Mouse (Mus musculus): ENCODE results near the gene Afap1. TPM values are rescaled to one million over a fixed set of nuclear protein-coding genes. Genes with fewer than 3 reads are reported as not detected.

Afap1 gene
- total and polyA plus RNA-seq, 3 experiments, result 0.16 TPM; not detected in 2

GRCm38 (mm10) chr5:35921141-35921540, 28.0 kb downstream of the Afap1 start:
- no peaks in the 10 kb centered on the region for H3K36me3 ChIP-seq (replicated peaks)
- no peak overlapping the region for H3K4me3 ChIP-seq (ENCODE audit: low read depth, low read length)
- H3K27me3 ChIP-seq (ENCODE audit: insufficient read depth, low read length), result no peaks in the 10 kb centered on the region
- H3K9me3 ChIP-seq (replicated peaks), result no peaks in the 10 kb centered on the region
- ATAC-seq (ENCODE audit: extremely low read depth, insufficient number of reproducible peaks, low FRiP score, poor library complexity, severe bottlenecking), result no peak
- no peak for DNase-seq (ENCODE audit: low spot score)
- H3K4me1 ChIP-seq (ENCODE audit: insufficient read depth, low read depth, low read length), result no peaks in the 10 kb centered on the region
- TF ChIP-seq GATA2 (IDR thresholded peaks at IDR 0.05; ENCODE audit: borderline replicate concordance, low read depth, low read length) (no peak), POLR2AphosphoS5 (IDR thresholded peaks at IDR 0.05; ENCODE audit: insufficient replicate concordance, low read depth, low read length) (no peak), CTCF (IDR thresholded peaks at IDR 0.05; ENCODE audit: low read depth, low read length) (no peak), TAL1 (conservative IDR thresholded peaks at IDR 0.05; ENCODE audit: low read depth, low read length) (no peak), GATA1 (IDR thresholded peaks at IDR 0.05; ENCODE audit: borderline replicate concordance, low read length) (no peak)

GRCm38 (mm10) chr5:35921595-35922254, 28.6 kb downstream of the Afap1 start:
- no peak for ATAC-seq (ENCODE audit: extremely low read depth, insufficient number of reproducible peaks, low FRiP score, poor library complexity, severe bottlenecking)
- no peak overlapping the region for H3K4me3 ChIP-seq (ENCODE audit: low read depth, low read length)
- TF ChIP-seq GATA2 (IDR thresholded peaks at IDR 0.05; ENCODE audit: borderline replicate concordance, low read depth, low read length) (no peak), POLR2AphosphoS5 (IDR thresholded peaks at IDR 0.05; ENCODE audit: insufficient replicate concordance, low read depth, low read length) (no peak), TAL1 (conservative IDR thresholded peaks at IDR 0.05; ENCODE audit: low read depth, low read length) (no peak)

GRCm38 (mm10) chr5:35923448-35923847, 30.3 kb downstream of the Afap1 start:
- TF ChIP-seq POLR2AphosphoS5 (IDR thresholded peaks at IDR 0.05; ENCODE audit: insufficient replicate concordance, low read depth, low read length) (no peak), CTCF (IDR thresholded peaks at IDR 0.05; ENCODE audit: low read depth, low read length) (no peak), TAL1 (conservative IDR thresholded peaks at IDR 0.05; ENCODE audit: low read depth, low read length) (no peak), GATA1 (IDR thresholded peaks at IDR 0.05; ENCODE audit: borderline replicate concordance, low read length) (no peak), GATA2 (IDR thresholded peaks at IDR 0.05; ENCODE audit: borderline replicate concordance, low read depth, low read length) (no peak)
- no peaks in the 10 kb centered on the region for H3K36me3 ChIP-seq (replicated peaks)
- DNase-seq (ENCODE audit: low spot score) (no peak), ATAC-seq (ENCODE audit: extremely low read depth, insufficient number of reproducible peaks, low FRiP score, poor library complexity, severe bottlenecking) (no peak)
- H3K27me3 ChIP-seq (ENCODE audit: insufficient read depth, low read length), result no peaks in the 10 kb centered on the region
- no peaks in the 10 kb centered on the region for H3K9me3 ChIP-seq (replicated peaks)
- no peaks in the 10 kb centered on the region for H3K4me1 ChIP-seq (ENCODE audit: insufficient read depth, low read depth, low read length)
- no peak overlapping the region for H3K4me3 ChIP-seq (ENCODE audit: low read depth, low read length)

More at GRCm38 (mm10) chr5:35921595-35922254, 28.6 kb downstream of the Afap1 start:
- no peak for DNase-seq (ENCODE audit: low spot score)
- Histone ChIP-seq H3K9me3 (replicated peaks) (no peaks in the 10 kb centered on the region), H3K27me3 (ENCODE audit: insufficient read depth, low read length) (no peaks in the 10 kb centered on the region), H3K4me1 (ENCODE audit: insufficient read depth, low read depth, low read length) (no peaks in the 10 kb centered on the region), H3K36me3 (replicated peaks) (no peaks in the 10 kb centered on the region)

- Histone ChIP-seq H3K4me3 (ENCODE audit: low read depth, low read length) (no peak overlapping the region), H3K27me3 (ENCODE audit: insufficient read depth, low read length) (no peaks in the 10 kb centered on the region), H3K36me3 (replicated peaks) (no peaks in the 10 kb centered on the region), H3K4me1 (ENCODE audit: insufficient read depth, low read depth, low read length) (no peaks in the 10 kb centered on the region), H3K9me3 (replicated peaks) (no peaks in the 10 kb centered on the region)
- DNase-seq (ENCODE audit: low spot score) (no peak), ATAC-seq (ENCODE audit: extremely low read depth, insufficient number of reproducible peaks, low FRiP score, poor library complexity, severe bottlenecking) (no peak)
- no peak for TF ChIP-seq GATA2 (IDR thresholded peaks at IDR 0.05; ENCODE audit: borderline replicate concordance, low read depth, low read length)
- no peak for TF ChIP-seq POLR2AphosphoS5 (IDR thresholded peaks at IDR 0.05; ENCODE audit: insufficient replicate concordance, low read depth, low read length)
- no peak for TF ChIP-seq GATA1 (IDR thresholded peaks at IDR 0.05; ENCODE audit: borderline replicate concordance, low read length)
- no peak for TF ChIP-seq CTCF (IDR thresholded peaks at IDR 0.05; ENCODE audit: low read depth, low read length)
- no peak for TF ChIP-seq TAL1 (conservative IDR thresholded peaks at IDR 0.05; ENCODE audit: low read depth, low read length)
Observed at GRCm38 (mm10) chr5:35925171-35925634, 32.1 kb downstream of the Afap1 start.

GRCm38 (mm10) chr5:35926511-35926910, 33.4 kb downstream of the Afap1 start:
- Histone ChIP-seq H3K9me3 (replicated peaks) (no peaks in the 10 kb centered on the region), H3K27me3 (ENCODE audit: insufficient read depth, low read length) (no peaks in the 10 kb centered on the region), H3K4me3 (ENCODE audit: low read depth, low read length) (no peak overlapping the region), H3K36me3 (replicated peaks) (no peaks in the 10 kb centered on the region), H3K4me1 (ENCODE audit: insufficient read depth, low read depth, low read length) (no peaks in the 10 kb centered on the region)
- DNase-seq (ENCODE audit: low spot score) (no peak), ATAC-seq (ENCODE audit: extremely low read depth, insufficient number of reproducible peaks, low FRiP score, poor library complexity, severe bottlenecking) (no peak)
- no peak for TF ChIP-seq POLR2AphosphoS5 (IDR thresholded peaks at IDR 0.05; ENCODE audit: insufficient replicate concordance, low read depth, low read length)
- TF ChIP-seq GATA2 (IDR thresholded peaks at IDR 0.05; ENCODE audit: borderline replicate concordance, low read depth, low read length), result no peak

GRCm38 (mm10) chr5:35931296-35931695, 38.2 kb downstream of the Afap1 start:
- Histone ChIP-seq H3K27me3 (ENCODE audit: insufficient read depth, low read length) (no peaks in the 10 kb centered on the region), H3K9me3 (replicated peaks) (no peaks in the 10 kb centered on the region), H3K4me1 (ENCODE audit: insufficient read depth, low read depth, low read length) (no peaks in the 10 kb centered on the region), H3K36me3 (replicated peaks) (no peaks in the 10 kb centered on the region), H3K4me3 (ENCODE audit: low read depth, low read length) (no peak overlapping the region)
- no peak for TF ChIP-seq GATA1 (IDR thresholded peaks at IDR 0.05; ENCODE audit: borderline replicate concordance, low read length)
- TF ChIP-seq POLR2AphosphoS5 (IDR thresholded peaks at IDR 0.05; ENCODE audit: insufficient replicate concordance, low read depth, low read length), result no peak
- no peak for TF ChIP-seq GATA2 (IDR thresholded peaks at IDR 0.05; ENCODE audit: borderline replicate concordance, low read depth, low read length)
- TF ChIP-seq CTCF (IDR thresholded peaks at IDR 0.05; ENCODE audit: low read depth, low read length), result no peak
- no peak for TF ChIP-seq TAL1 (conservative IDR thresholded peaks at IDR 0.05; ENCODE audit: low read depth, low read length)
- DNase-seq (ENCODE audit: low spot score) (no peak), ATAC-seq (ENCODE audit: extremely low read depth, insufficient number of reproducible peaks, low FRiP score, poor library complexity, severe bottlenecking) (no peak)
